In the genomic region with DNA sequence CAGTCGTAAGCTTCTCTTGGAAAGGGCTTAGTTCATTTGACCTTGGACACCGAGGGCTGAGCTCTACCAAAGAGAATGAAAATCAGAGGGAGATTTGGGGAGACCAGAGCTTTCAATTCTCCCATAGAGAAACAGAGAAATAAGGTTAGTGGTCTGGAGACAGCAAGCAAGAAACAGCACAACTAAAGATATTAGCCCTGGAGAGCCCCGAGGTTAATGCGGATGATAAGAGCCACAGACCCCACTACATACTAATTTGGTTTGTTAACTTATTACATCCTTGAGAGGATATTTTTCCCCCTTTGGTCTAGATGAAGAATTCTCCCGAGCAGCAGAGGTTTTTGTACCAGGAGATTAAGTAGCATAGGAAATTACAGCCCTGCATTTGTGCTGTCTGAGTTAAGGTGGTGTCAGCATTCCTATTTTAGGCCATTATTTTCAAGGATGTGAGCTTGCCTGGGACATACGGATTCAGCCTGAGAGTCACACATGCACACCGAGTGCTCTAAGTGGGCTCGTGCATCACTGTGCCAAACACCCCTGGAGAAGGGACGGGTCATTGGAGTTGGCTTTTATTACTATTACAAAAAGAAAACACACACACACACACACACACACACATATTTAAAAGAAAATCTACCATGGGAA, we compare ENCODE assay signal across 11 mouse cellular contexts.
A peak's percentile ranks its signal among the peaks of the same experiment; 100 is the strongest.
DNase-seq lines count a peak whose midpoint lies in the region; ATAC-seq and TF ChIP-seq lines count a peak whose summit lies in the region.
"Had no signal": no experiment of that assay in that cellular context is flagged by ENCODE, and none has a peak within 500 bp of the region (broad histone marks: within the 10 kb centered on the region; RNA-seq: fewer than 3 reads in every experiment).

No protein-coding gene starts in this region.

- H3K36me3 ChIP-seq in forebrain, embryonic 15.5 days = no peaks in the 10 kb centered on the region
- peaks cover 4% of the 10 kb centered on the region for H3K36me3 ChIP-seq in limb, embryonic 10.5 days
- H3K36me3 ChIP-seq in midbrain, postnatal 0 days (ENCODE audit: insufficient read depth, low read length) = no peaks in the 10 kb centered on the region
- H3K36me3 ChIP-seq: liver, embryonic 12.5 days had no signal

- no peaks in the 10 kb centered on the region for H3K27me3 ChIP-seq in forebrain, embryonic 15.5 days
- no peaks in the 10 kb centered on the region for H3K27me3 ChIP-seq in limb, embryonic 10.5 days (ENCODE audit: low read depth, poor library complexity, severe bottlenecking)
- no peaks in the 10 kb centered on the region for H3K27me3 ChIP-seq in midbrain, postnatal 0 days (ENCODE audit: insufficient read depth, low read length)
- H3K27me3 ChIP-seq: liver, embryonic 12.5 days had no signal

- no peak for TF ChIP-seq CTCF in layer of hippocampus, adult 2 months (conservative IDR thresholded peaks at IDR 0.05)
- TF ChIP-seq CTCF in midbrain, postnatal 0 days (IDR thresholded peaks at IDR 0.05) = no peak

- DNase-seq in layer of hippocampus, adult 2 months (ENCODE audit: low spot score in 2 of 2) = no peak
- DNase-seq in layer of hippocampus, adult 11-12 months (ENCODE audit: low spot score) = no peak
- DNase-seq in limb, embryonic 10.5 days (ENCODE audit: low spot score) = no peak
- no peak for DNase-seq in midbrain, postnatal 0 days (ENCODE audit: low spot score)
- no peak for DNase-seq in left cerebral cortex, adult 11 months (ENCODE audit: low spot score)
- DNase-seq in gastrocnemius, adult 8-10 months (ENCODE audit: low spot score in 2 of 2) = no peak

- peaks cover 18% of the 10 kb centered on the region for H3K4me1 ChIP-seq in forebrain, embryonic 15.5 days
- peaks cover 33% of the 10 kb centered on the region for H3K4me1 ChIP-seq in limb, embryonic 10.5 days
- no peaks in the 10 kb centered on the region for H3K4me1 ChIP-seq in midbrain, postnatal 0 days (ENCODE audit: insufficient read depth, low read length)
- H3K4me1 ChIP-seq: liver, embryonic 12.5 days had no signal

- H3K4me3 ChIP-seq in layer of hippocampus, adult 2 months = no peak overlapping the region
- H3K4me3 ChIP-seq in forebrain, embryonic 15.5 days = no peak overlapping the region
- no peak overlapping the region for H3K4me3 ChIP-seq in limb, embryonic 10.5 days
- no peak overlapping the region for H3K4me3 ChIP-seq in midbrain, postnatal 0 days (ENCODE audit: low read depth, low read length)
- H3K4me3 ChIP-seq: heart, adult 2 months; liver, embryonic 12.5 days had no signal

- H3K9ac ChIP-seq in forebrain, embryonic 15.5 days (replicated peaks) = no peak overlapping the region
- H3K9ac ChIP-seq in midbrain, postnatal 0 days (replicated peaks; ENCODE audit: low read length, poor library complexity, severe bottlenecking) = no peak overlapping the region
- H3K9ac ChIP-seq: liver, embryonic 12.5 days had no signal

- 0 out of 2 replicates have a peak, but pooled peaks have one; percentile 54 for ATAC-seq in forebrain, embryonic 15.5 days (replicated peaks)
- peak; percentile 23; the same call in 1 of the 2 replicates for ATAC-seq in midbrain, postnatal 0 days (ENCODE audit: low FRiP score)
- no peak for ATAC-seq in megakaryocyte-erythroid progenitor cell, adult 5-6 weeks (replicated peaks; ENCODE audit: low FRiP score, low TSS enrichment, poor library complexity, severe bottlenecking)
- ATAC-seq: CD4-positive, CD25-positive, alpha-beta regulatory T cell, adult 4 months; liver, embryonic 12.5 days had no signal

- 0 out of 2 replicates have a peak overlapping the region, but pooled peaks have one; percentile 2 for H3K4me2 ChIP-seq in forebrain, embryonic 15.5 days (replicated peaks)
- peak overlapping the region; percentile 13 for H3K4me2 ChIP-seq in midbrain, postnatal 0 days (ENCODE audit: low read depth, low read length, poor library complexity, severe bottlenecking)
- H3K4me2 ChIP-seq: liver, embryonic 12.5 days had no signal

- 38% methylated on average over 9 of the region's 9 CpGs for WGBS in forebrain, embryonic 15.5 days
- 66% methylated on average over 9 of the region's 9 CpGs for WGBS in limb, embryonic 10.5 days
- 28% methylated on average over 9 of the region's 9 CpGs for WGBS in midbrain, postnatal 0 days

- H3K9me3 ChIP-seq in forebrain, embryonic 15.5 days = no peaks in the 10 kb centered on the region
- no peaks in the 10 kb centered on the region; the same call in 1 of the 2 replicates for H3K9me3 ChIP-seq in limb, embryonic 10.5 days (replicated peaks)
- H3K9me3 ChIP-seq in midbrain, postnatal 0 days (ENCODE audit: low read length) = no peaks in the 10 kb centered on the region

- H3K27ac ChIP-seq in layer of hippocampus, adult 2 months = peak overlapping the region; percentile 40
- H3K27ac ChIP-seq in forebrain, embryonic 15.5 days (replicated peaks) = no peak overlapping the region
- H3K27ac ChIP-seq in limb, embryonic 10.5 days = peak overlapping the region; percentile 80
- H3K27ac ChIP-seq in midbrain, postnatal 0 days (ENCODE audit: low read depth, low read length) = 0 out of 2 replicates have a peak overlapping the region, but pooled peaks have one; percentile 7
- H3K27ac ChIP-seq: heart, adult 2 months; liver, embryonic 12.5 days had no signal
